Mouse (Mus musculus): Measurements from ENCODE around the gene Rplp0.
"Not testable (repeated sequence)": the region's sequence is repeated elsewhere in the genome, so short reads cannot be mapped to it uniquely, and the experiment has no call there.

Gene Rplp0

GRCm38 (mm10) chr5:115550482-115551005 lies 8.7 kb upstream of the Rplp0 start:
- DNase-seq (ENCODE audit: low read depth, low spot score) = no peak

DNA sequence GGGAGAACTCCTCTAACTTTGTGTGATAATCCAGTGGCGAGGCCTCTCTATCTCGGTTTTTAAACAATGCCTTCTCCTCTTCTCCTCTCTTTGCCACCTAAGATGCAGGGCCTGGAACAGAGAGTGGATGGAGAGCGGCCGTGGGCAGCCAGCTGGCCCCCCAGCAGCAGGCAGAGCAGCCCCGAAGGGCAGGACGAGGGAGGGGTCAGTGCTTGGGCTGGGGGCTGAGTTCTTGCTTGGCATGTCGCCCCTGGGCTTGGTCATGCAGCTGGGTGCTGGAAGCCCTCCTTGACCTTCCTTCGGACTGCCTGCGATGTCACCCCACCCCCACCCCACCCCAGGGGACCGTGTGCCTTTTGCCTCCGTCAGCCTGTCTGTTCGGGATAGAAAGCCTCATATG lies 7.9 kb upstream of the Rplp0 start:
- no peak for DNase-seq (ENCODE audit: low read depth, low spot score)

- DNase-seq (ENCODE audit: low read depth, low spot score) = no peak
Measured at GRCm38 (mm10) chr5:115551799-115552198, 7.5 kb upstream of the Rplp0 start.

DNA sequence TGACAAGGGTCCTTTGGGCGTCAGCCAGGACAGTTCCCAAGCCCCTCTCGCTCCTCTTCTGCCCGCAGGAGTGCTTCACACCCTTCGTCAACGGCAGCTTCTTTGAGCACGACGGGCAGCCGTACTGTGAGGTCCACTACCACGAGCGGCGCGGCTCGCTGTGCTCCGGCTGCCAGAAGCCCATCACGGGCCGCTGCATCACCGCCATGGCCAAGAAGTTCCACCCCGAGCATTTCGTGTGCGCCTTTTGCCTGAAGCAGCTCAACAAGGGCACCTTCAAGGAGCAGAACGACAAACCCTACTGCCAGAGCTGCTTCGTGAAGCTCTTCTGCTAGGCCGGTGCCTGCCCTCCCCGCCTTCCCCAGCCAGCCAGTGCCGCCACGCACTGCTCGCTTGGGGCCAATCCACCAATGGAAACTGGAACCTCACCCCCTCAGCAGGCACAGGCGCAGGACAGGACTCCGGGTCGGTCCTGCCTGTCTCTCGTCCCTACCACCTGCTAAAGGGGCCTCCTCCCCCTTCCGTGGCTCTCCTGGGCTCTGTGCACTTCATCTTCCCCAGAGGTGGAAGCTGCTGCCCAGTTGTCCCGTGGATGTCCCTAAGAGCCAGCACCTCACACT lies 5.4 kb upstream of the Rplp0 start:
- no peak for DNase-seq (ENCODE audit: low read depth, low spot score)

DNA sequence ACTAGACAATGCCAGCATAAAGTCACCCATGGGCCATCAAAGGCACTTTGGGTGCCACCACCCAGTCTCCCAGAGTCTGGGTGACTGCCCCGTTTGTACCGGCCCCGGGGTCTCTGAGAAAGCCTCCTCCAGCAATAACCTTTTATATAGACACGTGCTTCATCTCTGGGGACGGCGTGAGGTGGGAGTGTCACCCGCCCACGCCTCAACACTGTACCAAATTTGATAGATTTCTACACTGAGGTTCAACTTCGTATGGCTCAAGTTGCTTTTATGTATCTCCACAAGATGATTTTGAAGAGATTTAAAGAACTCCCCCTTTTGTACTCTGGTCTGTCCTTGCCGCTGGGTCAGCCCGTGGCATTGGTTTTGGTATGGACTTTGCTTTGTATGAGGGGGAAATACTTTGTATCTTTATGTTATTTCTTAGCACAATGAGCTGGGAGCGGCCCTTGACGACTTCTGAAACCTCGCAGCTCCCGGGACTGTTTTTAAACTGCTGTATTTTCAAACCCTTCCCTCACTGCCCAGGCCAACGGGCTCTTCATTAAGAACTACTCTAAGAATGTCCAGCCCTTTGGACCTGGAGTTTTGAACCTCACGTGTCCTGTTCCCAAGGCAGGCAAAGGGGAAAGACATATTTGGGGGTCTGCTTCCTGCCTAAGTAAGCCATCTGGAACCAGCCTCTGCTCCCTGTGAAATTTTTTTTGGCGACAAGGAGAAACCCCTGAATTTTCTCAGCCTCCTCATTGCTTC lies 4.6 kb upstream of the Rplp0 start:
- no peak for DNase-seq (ENCODE audit: low read depth, low spot score)

GRCm38 (mm10) chr5:115556217-115556616 lies 3.0 kb upstream of the Rplp0 start:
- peak; percentile 61 for DNase-seq (ENCODE audit: low read depth, low spot score)

DNA sequence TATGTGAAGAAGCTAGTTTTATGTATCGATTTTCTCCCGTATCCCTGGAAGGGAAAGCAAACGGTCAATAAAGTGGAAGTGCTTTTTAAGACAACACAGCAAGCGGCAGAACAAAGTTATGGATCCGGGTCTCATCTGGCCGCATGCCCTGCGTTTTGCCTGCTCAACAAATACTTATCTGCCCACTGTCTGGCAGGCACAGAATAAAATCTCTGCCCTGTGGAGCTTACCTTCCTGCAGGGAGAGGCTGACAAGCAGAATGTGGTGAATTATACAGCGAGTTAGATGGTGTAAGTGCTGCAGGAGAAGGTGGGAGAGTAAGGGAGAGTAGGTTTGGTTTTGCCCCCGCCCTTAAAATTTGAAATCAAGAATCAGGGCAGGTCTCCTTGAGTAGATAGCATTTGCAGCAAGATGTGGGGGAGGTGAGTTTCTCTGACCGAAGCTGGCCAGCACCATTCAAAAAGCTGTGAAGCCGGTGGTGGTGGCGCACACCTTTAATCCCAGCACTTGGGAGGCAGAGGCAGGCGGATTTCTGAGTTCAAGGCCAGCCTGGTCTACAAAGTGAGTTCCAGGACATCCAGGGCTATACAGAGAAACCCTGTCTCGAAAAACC lies 979 bp upstream of the Rplp0 start:
- no peak for DNase-seq (ENCODE audit: low read depth, low spot score)

GRCm38 (mm10) chr5:115560336-115560905 lies 1.2 kb downstream of the Rplp0 start:
- DNase-seq (ENCODE audit: low read depth, low spot score) = no peak

DNA sequence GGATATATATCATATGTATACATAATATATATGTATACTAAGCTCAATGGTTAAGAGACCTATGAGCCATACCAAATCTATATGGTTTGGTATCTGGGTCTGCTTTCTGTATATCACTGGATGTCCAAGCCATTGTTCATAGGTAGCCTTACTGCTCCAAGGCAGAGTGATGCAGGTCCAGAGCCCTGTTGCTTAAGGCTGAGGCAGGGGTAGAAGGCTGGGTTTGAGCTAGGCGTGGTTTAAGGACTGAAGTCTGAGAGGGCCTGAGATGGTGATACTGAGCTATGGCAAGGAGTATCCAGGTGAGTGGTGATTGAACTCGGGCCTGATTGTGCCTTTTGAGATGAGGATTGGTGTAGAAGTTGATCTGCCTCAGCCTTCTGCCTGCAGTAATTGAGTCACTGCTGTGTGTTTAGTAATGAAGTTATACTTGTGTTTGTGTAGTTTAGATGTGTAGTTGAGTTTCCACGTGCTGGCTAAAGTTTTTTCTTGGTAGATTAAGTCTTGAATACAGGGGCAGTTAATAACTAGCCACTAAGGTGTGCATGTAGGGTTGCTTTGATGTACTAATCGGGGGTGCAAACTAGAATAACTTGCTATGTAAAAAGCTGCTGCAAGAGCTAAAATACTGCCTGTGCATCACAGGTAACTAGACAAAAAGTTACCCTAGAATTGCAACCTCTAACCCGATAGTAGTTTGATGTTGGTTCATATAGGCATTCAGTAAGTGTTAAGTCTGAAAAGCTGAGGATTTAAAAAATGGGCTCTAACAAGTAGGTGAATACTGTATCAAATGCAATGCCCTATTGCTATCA lies 4.7 kb downstream of the Rplp0 start:
- no peak for DNase-seq (ENCODE audit: low read depth, low spot score)

DNA sequence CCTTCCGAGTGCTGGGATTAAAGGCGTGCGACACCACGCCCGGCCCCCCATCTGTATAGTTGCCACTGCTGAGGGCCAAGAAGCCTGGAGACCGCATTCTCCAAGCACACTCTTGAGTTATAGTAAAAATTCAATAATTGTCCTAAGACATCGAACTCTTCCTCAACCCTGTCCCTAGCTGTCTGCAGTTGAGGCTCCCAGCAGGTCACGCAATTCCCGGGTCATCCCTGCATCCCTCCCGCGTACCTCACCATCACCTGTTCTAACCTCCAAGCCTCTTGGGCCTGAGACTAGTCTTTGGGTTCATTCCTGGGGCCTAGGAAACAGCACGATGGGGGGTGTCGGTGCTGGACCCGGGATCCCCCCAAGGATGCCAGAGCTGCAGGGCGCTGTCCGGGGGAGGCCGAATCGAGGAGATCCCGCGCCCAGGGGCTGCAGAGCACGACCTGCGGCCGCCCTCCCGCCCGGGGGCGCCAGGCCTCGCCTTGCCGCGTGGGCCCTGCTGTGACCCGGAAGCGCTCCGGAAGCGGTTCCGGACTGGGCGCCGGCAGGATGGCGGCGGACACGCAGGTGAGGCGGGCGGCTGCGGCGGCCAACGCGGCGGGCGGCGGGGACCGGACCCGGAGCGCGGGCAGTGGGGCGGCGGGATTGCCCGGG lies 5.6 kb downstream of the Rplp0 start, which contains the start of gene Gcn1l1:
TSS of gene Gcn1l1 (plus strand) at position 518 of the 657 bp plus-strand sequence.
- DNase-seq (ENCODE audit: low read depth, low spot score) = peak; percentile 61

DNA sequence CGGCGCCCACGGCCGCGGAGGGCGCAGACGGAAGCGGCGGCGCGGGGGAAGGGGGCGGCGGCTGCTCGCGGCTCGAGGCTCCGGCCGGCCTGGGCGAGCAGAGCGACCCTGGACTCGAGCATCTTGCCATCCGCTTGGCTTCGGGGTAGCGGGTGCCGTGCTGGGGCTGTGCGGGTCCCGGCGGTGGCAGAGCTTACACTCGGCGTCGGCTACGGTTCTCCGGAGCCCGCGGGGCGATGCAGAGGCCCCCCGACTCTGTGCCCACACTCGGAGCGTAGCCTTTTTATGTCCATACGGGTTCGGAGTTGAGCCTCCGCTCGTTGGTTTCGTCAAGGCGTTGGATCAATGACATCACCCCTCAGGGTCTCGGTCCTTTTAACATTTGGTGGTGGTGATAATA lies 6.1 kb downstream of the Rplp0 start:
- no peak for DNase-seq (ENCODE audit: low read depth, low spot score)

- DNase-seq (ENCODE audit: low read depth, low spot score) = no peak
Measured at GRCm38 (mm10) chr5:115568681-115569080, 9.4 kb downstream of the Rplp0 start.

GRCm38 (mm10) chr5:115569308-115569707 lies 10.0 kb downstream of the Rplp0 start:
- no peak for DNase-seq (ENCODE audit: low read depth, low spot score)

- no peak for DNase-seq (ENCODE audit: low read depth, low spot score)
Measured at GRCm38 (mm10) chr5:115569721-115570120, 10.5 kb downstream of the Rplp0 start.

GRCm38 (mm10) chr5:115571086-115571485 lies 11.8 kb downstream of the Rplp0 start:
- no peak for DNase-seq (ENCODE audit: low read depth, low spot score)

GRCm38 (mm10) chr5:115572679-115573535 lies 13.6 kb downstream of the Rplp0 start:
- no peak for DNase-seq (ENCODE audit: low read depth, low spot score)

GRCm38 (mm10) chr5:115574992-115575391 lies 15.7 kb downstream of the Rplp0 start:
- DNase-seq (ENCODE audit: low read depth, low spot score) = no peak

DNA sequence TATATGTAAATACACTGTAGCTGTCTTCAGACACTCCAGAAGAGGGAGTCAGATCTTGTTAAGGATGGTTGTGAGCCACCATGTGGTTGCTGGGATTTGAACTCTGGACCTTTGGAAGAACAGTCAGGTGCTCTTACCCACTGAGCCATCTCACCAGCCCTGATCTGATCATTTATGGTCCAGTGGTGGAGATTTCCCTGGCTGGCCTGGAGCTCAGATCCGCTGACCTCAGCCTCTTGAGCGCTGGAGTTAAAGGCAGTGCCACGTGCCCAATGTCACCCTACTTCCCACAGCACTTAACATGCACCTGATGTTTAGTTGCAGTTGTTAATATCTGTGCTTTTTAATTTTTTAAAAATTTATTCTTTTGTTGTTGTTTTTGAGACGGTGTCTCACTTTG lies 18.4 kb downstream of the Rplp0 start:
- not testable (repeated sequence) for DNase-seq (ENCODE audit: low read depth, low spot score)

DNA sequence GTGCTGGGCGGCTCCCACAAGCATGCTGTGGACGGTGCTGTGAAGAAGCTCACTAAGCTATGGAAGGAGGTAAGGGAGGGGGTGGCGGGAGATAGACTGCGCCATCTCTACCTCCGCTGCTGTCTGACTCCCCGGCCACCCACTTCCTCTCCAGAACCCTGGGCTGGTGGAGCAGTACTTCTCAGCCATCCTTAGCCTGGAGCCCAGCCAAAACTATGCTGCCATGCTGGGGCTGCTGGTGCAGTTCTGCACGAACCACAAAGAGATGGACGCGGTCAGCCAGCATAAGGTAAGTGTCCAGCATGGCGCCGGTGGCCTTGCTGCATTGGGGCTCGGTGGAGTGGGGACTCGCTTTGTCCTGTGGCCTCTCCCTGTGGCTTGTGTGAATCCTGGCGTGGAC lies 19.7 kb downstream of the Rplp0 start:
- DNase-seq (ENCODE audit: low read depth, low spot score) = no peak

DNA sequence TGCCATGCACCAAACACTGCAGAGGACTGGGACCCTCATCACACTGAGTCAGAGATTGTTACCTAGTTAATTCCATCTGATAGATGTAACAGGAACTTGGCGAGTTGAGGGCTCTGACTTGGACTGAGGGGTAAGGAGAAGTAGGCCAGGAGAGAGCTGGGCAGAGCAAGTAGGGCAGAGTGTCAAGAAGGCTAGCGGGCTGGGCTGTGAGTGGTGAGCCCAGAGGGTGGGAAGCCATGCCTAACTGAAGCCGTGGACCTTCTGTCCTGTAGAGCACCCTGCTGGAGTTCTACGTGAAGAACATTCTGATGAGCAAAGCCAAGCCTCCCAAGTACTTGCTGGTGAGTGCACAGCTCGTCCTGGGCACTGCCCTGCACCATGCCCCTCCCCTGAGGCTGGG lies 20.1 kb downstream of the Rplp0 start:
- no peak for DNase-seq (ENCODE audit: low read depth, low spot score)

Data from retina, adult 2 months (tissue).